Mouse (Mus musculus) gastrocnemius, postnatal 10 days (tissue): ENCODE data around the gene Ube2d3. TPM values are rescaled to one million over a fixed set of nuclear protein-coding genes. Genes with fewer than 3 reads are reported as not detected.
"Not testable (repeated sequence)": the region's sequence is repeated elsewhere in the genome, so short reads cannot be mapped to it uniquely, and the experiment has no call there.

Source experiments
- DNase-seq: peaks from one replicate; pipeline ENCODE4 v3.0.0; 2021; ENCODE audit warnings: mixed read lengths
- total RNA-seq, 2 experiments: library from RNA; stranded (reverse); gene quantifications; 2 replicates each; pipeline ENCODE4 v1.2.3; 2021

The Ube2d3 gene
- total RNA-seq, 2 experiments from 2014 or later = 340 to 341 TPM

GRCm38 (mm10) chr3:135489865-135490520 lies 52.0 kb downstream of the Ube2d3 start:
- DNase-seq = no peak

DNA sequence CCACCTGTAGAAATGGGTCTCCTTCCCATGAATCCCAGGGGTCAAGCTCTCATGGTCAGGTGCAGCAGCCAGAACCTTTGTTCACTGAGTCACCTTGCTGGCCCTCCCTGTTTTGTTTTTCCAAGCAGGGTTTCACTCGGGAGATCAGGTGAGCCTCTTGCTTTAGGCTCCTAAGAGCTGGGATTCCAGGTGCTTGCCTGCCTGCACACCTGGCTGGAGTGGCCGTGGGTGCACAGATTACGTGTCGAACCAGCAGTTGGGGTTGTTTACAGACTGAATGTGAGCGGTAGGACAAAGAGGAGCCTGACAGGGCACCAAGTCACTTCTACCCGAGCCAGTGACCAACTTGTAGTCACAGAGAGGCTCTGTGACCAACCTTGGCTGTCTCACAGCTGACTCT lies 53.2 kb downstream of the Ube2d3 start:
- no peak for DNase-seq

- DNase-seq = not testable (repeated sequence)
These were observed 55.4 kb downstream of the Ube2d3 start for GRCm38 (mm10) chr3:135493320-135493719.

- not testable (repeated sequence) for DNase-seq
These were observed 60.0 kb downstream of the Ube2d3 start for GRCm38 (mm10) chr3:135497956-135498355.

DNA sequence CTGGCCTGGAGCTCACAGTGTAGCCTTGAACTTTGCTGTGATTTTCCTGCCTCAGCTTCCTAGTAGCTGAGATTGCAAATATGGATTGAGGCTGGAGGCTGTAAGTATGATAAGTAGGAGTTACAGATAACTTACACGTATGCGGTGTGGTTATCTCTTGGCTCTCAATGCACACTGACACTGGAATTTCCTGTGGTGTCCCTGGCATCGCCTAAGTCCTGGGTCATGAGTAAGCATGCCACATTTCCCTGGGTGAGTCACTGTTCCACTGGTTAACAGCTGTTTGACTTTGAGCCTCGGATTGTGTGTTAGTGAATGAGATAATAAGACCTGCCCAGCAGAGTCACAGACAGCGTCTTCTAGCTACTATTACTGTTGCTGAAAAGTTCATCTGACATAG lies 60.9 kb downstream of the Ube2d3 start:
- DNase-seq = no peak

DNA sequence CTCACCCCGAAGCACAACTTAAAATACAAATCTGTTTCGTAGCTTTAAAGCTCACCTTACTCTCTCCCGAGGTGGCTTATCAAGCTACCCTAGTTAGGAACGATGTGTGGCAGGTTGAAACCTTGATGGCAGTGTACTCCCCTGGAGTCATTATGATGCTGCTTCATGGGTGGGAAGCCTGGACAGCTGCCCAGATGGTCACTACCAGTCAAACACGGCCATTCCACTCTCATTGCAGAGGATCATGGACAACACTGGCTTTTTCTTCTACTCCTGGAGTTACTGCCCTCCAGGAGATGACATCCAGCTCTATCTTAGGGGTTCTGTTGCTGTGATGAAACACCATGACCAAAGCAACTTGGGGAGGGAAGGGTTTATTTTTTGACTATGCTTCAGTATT lies 65.2 kb downstream of the Ube2d3 start:
- DNase-seq = no peak

DNA sequence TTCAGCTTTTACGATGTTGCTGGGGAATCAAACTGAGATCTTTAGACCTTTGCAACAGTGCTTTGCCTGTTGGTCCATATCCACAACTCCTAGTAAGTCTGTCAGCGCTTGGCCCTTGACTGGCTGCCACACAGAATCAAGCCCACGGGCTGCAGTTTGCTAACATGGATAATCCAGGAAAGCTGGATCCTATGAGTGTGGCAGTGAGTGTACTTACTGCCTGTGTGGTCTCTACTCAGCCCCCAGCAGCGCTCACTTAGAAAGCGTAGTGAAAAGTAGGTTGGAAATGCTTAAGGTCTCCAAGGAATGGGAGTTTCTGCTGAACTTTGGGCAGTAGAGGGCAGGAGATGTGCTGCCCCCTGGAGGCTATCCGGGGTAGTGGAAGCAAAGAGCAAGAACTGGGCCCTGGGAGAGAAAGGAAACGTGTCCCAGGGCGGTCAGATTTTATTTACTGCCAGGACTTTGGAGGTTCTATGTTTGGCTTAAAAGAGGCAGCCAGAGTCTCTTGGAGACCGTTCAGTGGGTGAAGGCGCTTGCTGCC lies 67.5 kb downstream of the Ube2d3 start:
- peak; percentile 61 for DNase-seq

- no peak for DNase-seq
These were observed 68.0 kb downstream of the Ube2d3 start for GRCm38 (mm10) chr3:135505916-135506482.

DNA sequence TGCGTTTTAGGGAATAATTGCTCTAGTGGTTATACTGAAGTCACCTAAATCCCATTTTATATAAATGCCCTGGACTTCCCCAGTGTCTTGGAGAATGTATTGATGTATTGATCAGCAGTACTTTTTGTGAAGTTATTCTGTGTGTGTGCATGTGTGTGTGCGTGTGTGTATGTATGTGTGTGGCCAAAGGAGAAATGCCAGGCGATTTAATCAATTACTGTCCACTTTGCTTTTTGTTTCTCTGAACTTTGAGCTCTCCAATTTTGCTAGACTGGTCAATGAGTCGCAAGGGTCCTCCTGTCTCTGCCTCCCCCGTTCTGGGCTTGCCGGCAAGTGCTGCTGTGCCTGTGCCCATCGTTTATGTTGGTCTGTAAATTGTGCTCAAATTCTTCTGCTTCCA lies 69.6 kb downstream of the Ube2d3 start:
- no peak for DNase-seq

GRCm38 (mm10) chr3:135508191-135508590 lies 70.2 kb downstream of the Ube2d3 start:
- DNase-seq = no peak

GRCm38 (mm10) chr3:135510372-135510771 lies 72.4 kb downstream of the Ube2d3 start:
- DNase-seq = no peak

- DNase-seq = no peak
These were observed 73.7 kb downstream of the Ube2d3 start for GRCm38 (mm10) chr3:135511683-135512082.

- DNase-seq = no peak
These were observed 75.3 kb downstream of the Ube2d3 start for GRCm38 (mm10) chr3:135513270-135513669.

- no peak for DNase-seq
These were observed 76.0 kb downstream of the Ube2d3 start for GRCm38 (mm10) chr3:135513800-135514425.

DNA sequence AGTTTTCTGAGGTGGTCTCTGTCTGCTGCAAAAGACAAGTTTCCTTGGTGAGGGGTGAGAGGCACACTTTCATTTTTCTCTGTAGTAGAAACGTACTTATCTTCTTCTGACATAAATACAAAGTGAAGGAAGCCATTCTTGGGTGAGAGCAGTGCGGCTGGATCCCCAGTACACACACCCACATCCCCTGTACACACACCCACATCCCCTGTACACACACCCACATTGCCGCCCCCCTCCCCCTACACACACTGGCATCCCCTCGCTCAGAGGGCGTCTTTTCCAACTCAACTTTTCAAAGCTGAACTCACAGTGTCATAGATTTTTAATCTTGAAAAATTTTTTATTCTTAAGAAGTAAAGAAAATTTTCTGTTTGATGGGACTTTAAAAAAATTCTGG lies 77.3 kb downstream of the Ube2d3 start:
- no peak for DNase-seq

DNA sequence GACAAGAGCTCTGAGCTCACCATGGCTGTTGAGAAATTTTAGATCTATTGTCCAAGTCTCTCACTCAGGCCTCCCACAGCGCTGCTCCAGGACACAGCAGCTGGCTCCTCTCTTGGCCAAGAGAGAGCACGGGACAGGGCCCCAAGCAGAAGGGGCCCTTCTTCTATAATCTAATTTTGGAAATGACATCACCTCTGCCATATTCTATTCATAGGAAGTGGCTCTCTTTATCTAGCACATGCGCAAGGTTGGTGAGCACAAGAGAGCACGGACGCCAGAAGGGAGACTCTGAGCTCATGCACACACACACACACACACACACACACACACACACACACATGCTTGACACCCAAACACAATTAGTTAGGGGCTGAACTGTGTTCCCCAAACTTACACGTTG lies 78.9 kb downstream of the Ube2d3 start:
- no peak for DNase-seq

Other genes with a start within 250 kb of the Ube2d3 start
- 1 to 10 TPM; 3.6 to 5.0 TPM for gene Cenpe, start 225.6 kb upstream of the Ube2d3 start, total RNA-seq
- 1 to 10 TPM; 4.4 to 5.6 TPM for gene Bdh2, start 156.9 kb upstream of the Ube2d3 start, total RNA-seq
- 1 to 10 TPM in 1 of 2 experiments, under 1 TPM in 1; 0.23 to 7.5 TPM for gene Slc9b2, start 130.4 kb upstream of the Ube2d3 start, total RNA-seq
- not detected for gene Slc9b1, start 90.1 kb upstream of the Ube2d3 start, total RNA-seq
- gene Cisd2, start 14.2 kb upstream of the Ube2d3 start, total RNA-seq = 10 to 100 TPM; 21.3 to 21.8 TPM
- 10 to 100 TPM in 1 of 2 experiments, 1 to 10 TPM in 1; 6.8 to 12.8 TPM for gene Manba, start 47.5 kb downstream of the Ube2d3 start, total RNA-seq